Mouse (Mus musculus) brain, embryonic 14.5 days (tissue): ENCODE results near the gene Atp1a3.

Source experiments
- CTCF ChIP-seq: fragments of 200-500 bp; IDR thresholded peaks from 2 replicates; pipeline ENCODE4 v1.5.1; 2012; ENCODE audit warnings: inconsistent platforms, mild to moderate bottlenecking, moderate library complexity, borderline replicate concordance; ENCODE audit not compliant: insufficient read depth, insufficient read length; ENCODE audit errors: extremely low read depth
- POLR2A ChIP-seq: fragments of 200-500 bp; IDR thresholded peaks from 2 replicates; pipeline ENCODE4 v1.6.1; 2012; ENCODE audit warnings: mild to moderate bottlenecking, inconsistent platforms, borderline replicate concordance; ENCODE audit not compliant: poor library complexity, insufficient read depth, insufficient read length, severe bottlenecking; ENCODE audit errors: extremely low read depth

DNA sequence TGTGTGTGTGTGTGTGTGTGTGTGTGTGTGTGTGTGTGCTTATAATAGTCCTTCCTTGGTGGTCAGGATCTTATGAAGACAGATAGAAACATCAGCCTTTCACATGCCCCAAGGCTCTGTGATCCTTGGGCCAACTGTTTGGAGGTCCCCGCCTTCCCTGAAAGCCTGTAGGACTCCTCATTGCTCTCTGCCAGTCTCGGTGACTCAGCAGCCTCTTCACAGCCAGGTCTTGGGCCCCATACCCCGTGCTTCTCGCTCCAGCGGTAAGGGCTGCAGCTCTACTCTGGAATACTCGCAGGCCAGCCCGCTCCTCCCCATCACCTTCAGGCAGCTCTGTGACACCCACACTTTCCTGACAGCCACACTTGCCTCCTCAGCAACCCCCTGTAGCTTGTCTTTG is 20.7 kb upstream of the Atp1a3 start:
- TF ChIP-seq POLR2A, result no peak
- no peak for TF ChIP-seq CTCF
